Mouse (Mus musculus) neutrophil, adult 5-6 weeks (primary cell): Measurements from ENCODE around the gene Pafah1b3. TPM values are rescaled to one million over a fixed set of nuclear protein-coding genes. Genes with fewer than 3 reads are reported as not detected.

ENCODE experiments used
- ATAC-seq: fragments of 151-379, 151-347 bp; 2 replicates; pipeline ENCODE4 v1.8.0; 2017; ENCODE audit warnings: mild to moderate bottlenecking, moderate TSS enrichment; ENCODE audit not compliant: insufficient number of reproducible peaks, poor library complexity, low FRiP score, severe bottlenecking; ENCODE audit errors: extremely low read depth
- total RNA-seq: library from RNA; stranded (forward); fragments of 200-1000 nt; gene quantifications from 2 replicates; pipeline ENCODE4 v1.2.3, GENCODE M21; 2017

Gene Pafah1b3
- total RNA-seq, 1 experiment from 2014 or later = 47.8 TPM

DNA sequence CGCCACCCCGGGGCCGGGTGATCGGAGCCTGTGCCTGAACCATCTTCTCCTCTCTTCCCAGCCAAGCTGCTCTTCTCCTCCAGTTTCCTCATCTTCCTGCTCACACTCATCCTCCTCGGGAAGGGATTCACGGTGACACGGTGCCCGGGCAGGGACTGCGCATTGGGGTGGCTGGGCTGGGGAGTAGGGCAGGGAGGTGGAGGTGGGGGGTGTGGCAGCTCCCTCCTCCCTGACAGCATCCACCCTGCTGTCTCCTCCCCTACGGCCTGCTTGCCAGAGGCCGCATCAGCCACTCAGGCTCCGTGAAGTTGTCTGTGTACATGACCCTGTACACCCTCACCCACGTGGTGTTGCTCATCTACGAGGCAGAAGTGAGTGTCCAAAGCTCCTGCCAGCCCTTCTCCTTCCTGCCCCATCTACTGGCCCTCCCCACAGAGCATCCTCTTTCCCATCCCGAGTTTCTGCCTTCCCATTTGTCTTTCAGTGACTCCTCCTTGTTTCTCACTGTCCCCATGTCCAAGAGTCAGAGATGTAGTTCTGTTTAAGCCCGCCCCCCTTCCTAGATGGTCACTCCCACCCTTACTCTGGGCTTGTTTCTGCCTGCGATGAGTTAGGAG lies 11.0 kb upstream of the Pafah1b3 start:
- ATAC-seq = no peak

- no peak for ATAC-seq
These were observed 8.8 kb upstream of the Pafah1b3 start for GRCm38 (mm10) chr7:25306614-25306996.

DNA sequence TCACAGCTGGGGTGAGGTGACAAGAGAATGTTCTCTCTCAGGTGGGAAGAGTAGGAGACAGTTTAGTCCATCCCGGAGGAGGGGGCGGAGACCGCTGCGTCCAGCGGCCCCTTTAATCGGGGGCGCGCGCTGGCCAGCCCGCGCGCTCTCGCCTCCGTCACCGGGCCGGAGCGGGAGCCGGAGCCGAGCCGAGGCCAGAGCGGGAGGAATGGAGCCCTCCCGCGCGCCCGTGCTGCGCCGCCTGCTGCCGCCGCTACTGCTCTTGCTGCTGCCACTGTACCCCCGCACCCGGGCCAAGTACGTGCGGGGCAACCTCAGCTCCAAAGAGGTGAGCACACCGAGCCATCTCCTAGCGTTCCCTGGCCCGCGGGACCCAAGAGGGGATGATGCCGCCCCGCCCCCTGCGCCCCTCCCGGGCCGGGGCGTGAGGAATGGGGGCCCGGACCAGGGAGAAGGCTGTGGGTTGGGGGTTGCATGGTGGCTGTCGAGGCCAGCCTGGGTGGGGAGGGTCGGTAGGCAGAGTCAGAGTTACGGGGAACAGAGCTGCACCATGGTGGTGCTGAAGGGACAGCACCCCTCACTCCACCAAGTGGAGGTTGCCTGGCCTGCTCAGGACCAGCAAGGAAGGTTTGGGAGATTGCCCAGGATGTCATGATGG lies 8.3 kb upstream of the Pafah1b3 start, which contains the start of gene Tmem145:
Gene Tmem145 (plus strand): TSS at position 151 of the 658 bp plus-strand sequence.
- ATAC-seq = peak; percentile 39; the same call in 1 of the 2 replicates

DNA sequence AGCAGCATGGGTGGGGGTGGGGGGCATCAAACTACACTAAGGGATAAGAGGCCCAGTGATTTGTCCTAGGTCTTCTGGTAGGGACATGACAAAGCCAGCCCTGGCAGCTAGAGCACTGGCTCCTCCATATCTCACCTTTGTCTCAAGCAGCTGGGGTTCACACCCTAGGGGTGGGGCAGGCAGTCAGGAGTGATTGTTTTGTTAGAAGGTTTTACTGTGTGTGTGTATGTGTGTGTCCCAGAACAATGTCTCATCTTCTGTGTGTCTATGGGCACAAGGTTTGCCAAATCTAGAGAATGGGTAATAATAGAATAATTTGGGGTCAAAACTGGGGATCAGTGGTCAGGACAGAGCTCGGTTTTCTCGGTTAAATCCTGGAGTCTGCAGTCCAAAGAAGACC lies 7.7 kb upstream of the Pafah1b3 start:
- no peak for ATAC-seq

- no peak for ATAC-seq
These were observed 5.9 kb upstream of the Pafah1b3 start for GRCm38 (mm10) chr7:25303685-25304006.

- ATAC-seq = no peak
These were observed 5.4 kb upstream of the Pafah1b3 start for GRCm38 (mm10) chr7:25303003-25303684.

GRCm38 (mm10) chr7:25301063-25301462 lies 3.3 kb upstream of the Pafah1b3 start, which contains the start of gene Prr19:
Gene Prr19 (plus strand): TSS chr7:25301411.
- no peak for ATAC-seq

- ATAC-seq = peak; percentile 9; the same call in 1 of the 2 replicates
These were observed 787 bp downstream of the Pafah1b3 start for GRCm38 (mm10) chr7:25296945-25297453.

- ATAC-seq = peak; percentile 22
These were observed 2.6 kb downstream of the Pafah1b3 start for GRCm38 (mm10) chr7:25294960-25295722.

DNA sequence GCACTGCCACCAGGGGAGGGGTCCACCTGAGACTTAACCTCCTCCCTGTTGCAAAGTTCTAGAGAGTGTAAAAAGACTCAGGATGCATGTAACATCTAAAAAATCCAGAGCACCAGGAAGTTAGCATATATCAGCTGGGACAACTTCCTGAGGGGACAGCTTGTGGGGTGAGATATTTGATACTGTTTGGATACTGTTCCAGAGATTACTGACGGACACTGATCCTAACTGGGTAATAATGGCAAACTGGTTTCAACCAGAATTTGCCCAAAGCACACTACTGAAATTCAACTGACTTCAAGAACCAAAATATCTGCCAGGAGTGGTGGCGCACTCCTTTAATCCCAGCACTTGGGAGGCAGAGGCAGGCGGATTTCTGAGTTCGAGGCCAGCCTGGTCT lies 3.3 kb downstream of the Pafah1b3 start:
- no peak for ATAC-seq

DNA sequence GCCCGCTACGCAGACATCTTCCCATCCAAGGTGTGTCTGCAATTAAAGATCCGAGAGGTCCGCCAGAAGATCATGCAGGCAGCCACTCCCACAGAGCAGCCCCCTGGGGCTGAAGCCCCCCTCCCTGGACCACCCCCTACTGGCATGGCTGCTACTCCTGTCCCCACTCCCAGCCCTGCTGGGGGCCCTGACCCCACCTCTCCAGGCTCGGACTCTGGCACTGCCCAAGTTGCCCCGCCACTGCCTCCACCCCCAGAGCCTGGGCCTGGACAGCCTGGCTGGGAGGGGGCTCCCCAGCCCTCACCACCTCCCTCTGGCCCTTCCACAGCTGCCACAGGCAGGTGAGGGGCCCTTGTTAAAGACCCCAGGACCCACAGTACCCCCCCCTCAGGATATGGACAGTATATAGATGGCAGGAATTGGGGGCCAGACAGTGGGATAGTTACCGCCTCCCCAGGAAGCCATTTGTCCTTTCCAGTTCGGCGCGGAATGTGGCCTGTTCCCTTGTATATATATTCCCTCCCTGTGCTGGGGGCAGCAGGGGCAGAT lies 4.5 kb downstream of the Pafah1b3 start:
- no peak for ATAC-seq

DNA sequence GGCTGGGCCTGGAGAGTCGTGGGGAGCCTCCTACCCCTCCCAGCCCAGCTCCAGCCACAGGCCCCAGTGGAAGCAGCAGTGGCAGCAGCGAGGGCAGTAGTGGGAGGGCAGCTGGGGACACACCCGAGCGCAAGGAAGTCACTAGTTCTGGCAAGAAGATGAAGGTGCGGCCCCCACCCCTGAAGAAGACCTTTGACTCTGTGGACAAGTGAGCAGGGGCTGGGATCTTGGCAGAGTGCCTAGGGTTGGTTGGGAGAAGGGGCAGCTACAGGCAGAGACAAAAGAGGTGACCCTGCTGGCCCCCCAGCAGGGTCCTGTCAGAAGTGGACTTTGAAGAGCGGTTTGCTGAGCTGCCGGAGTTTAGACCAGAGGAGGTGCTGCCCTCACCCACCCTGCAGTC lies 5.7 kb downstream of the Pafah1b3 start:
- no peak for ATAC-seq

DNA sequence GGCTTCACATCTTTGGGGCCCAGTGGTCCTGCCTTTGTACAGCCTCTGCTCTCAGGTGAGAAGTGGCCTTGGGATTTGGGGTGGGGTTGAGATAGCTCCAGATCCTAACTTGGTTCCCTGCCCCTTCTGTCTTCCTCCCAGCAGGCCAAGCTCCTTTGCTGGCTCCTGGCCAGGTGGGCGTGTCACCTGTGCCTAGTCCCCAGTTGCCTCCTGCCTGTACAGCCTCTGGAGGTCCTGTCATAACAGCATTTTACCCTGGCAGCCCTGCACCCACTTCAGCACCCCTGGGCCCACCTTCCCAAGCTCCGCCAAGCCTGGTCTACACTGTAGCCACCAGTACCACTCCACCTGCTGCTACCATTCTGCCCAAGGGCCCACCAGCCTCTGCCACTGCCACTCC lies 6.9 kb downstream of the Pafah1b3 start:
- no peak for ATAC-seq

GRCm38 (mm10) chr7:25290463-25290862 lies 7.3 kb downstream of the Pafah1b3 start:
- ATAC-seq = no peak

DNA sequence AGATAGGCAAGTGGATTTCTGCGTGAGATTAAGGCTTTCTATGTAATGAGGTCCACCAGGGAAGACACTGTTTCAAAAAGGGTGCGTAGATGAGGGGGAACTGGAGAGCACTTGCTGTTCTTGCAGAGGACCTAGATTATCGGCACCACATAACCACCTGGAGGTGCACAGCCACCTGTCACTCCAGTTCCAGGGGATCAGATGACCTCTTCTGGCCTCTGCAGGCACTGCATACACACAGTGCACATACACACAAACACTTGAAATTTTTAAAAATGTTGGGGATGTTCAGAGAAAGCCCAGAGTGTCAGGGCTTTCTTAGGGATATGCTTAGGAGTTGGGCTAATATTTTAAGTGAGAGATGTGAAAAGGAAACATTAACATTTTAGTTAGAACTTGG lies 7.9 kb downstream of the Pafah1b3 start:
- ATAC-seq = no peak

GRCm38 (mm10) chr7:25288721-25289120 lies 9.1 kb downstream of the Pafah1b3 start:
- no peak for ATAC-seq

DNA sequence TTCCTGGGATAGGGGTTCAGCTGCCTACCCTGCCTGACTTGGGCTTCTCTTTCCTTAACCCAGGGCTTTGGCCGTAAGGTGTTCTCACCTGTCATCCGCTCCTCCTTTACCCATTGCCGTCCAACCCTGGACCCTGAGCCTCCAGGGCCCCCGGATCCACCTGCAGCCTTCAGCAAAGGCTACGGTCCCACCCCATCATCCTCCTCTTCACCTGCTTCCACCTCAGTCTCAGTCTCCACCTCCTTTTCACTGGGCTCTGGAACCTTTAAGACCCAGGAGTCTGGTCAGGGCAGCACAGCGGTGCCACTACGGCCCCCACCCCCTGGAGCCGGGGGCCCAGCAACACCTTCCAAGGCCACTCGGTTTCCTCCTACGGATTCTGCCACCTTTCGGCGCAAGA lies 9.8 kb downstream of the Pafah1b3 start:
- no peak for ATAC-seq

GRCm38 (mm10) chr7:25286989-25287388 lies 10.8 kb downstream of the Pafah1b3 start:
- no peak for ATAC-seq
